Mouse (Mus musculus): ENCODE measurements at regions not wholly inside any gene's neighbourhood (a gene's known extent, or its start where the extent isn't known, plus 50 kb on each side); places are given as distances from the start of the nearest gene placed in this dataset.

DNA sequence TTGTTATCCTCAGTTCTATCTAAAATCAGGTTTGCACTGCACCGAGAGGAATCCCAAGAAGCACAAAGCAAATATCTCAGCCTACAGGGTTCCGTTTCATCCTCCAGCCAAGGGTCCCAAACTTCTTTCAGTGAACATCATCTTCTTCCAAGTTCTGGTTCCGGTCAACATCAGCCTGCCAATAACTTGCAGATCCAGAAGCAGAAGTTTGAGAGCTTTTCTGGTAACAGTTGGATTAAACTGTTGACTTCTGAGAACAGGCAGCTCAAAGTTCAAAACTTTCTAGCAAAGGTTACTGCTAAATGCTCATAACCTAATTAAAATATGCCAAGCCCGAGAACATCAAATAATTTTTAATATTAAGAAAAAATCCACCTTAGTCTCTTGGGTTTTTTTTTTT, 237.0 kb upstream of the Gm37988 start:
- Histone ChIP-seq H3K4me2 (no peak overlapping the region), H3K27ac (no peak overlapping the region), H3K4me3 (no peak overlapping the region), H3K27me3 (replicated peaks) (no peaks in the 10 kb centered on the region), H3K9me3 (no peaks in the 10 kb centered on the region), H3K36me3 (replicated peaks) (no peaks in the 10 kb centered on the region), H3K4me1 (peaks cover 6% of the 10 kb centered on the region), H3K9ac (no peak overlapping the region)
- no peak for ATAC-seq (replicated peaks)
- 90% methylated on average over 4 of the region's 4 CpGs for WGBS

DNA sequence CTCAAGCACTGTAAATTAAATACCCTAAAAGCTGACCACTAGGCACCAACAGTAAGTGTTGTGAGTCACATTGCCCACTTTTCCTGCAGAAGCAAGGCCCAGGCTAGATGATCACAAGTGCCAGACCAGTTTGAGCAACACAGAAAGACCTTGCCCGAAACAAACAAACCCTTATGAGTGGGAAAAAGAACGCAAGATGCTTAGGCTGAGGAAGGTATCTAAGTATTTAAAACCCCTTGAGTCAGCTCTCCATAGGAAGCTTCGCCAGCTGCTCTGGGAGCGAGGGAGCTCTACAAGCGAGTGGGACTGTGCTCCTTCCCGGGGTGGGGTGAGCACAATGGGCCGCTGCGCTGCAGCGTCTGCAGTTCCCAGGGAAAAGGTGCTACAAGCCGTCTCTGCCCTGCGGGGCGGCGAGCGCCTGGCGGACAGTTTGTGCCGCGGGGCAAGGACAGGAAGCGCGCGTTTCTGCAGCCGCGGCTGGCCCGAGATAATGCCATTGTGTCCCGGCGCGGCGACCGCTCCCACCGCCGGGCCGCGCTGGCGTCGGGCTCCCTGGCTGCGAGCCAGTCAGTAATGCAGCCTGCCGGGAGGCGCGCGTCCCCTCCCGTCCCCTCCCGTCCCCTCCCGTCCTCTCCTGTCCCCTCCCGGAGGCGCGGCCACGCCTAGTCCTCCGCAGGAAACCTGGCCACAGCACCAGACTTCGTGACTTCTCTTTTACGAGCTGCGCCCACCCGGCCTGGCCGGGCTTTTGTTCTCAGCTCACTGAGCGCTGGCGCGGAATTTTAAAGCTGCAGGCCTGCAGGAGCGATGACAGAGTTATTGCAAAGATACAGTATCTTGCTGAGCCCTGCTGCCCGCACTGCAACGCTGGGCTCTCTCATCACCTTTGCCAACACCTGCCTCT, 236.1 kb upstream of the Gm37988 start:
- no peaks in the 10 kb centered on the region for H3K27me3 ChIP-seq (replicated peaks)
- peak overlapping the region; percentile 86 for H3K27ac ChIP-seq
- peak; percentile 96 for ATAC-seq (replicated peaks)
- peak overlapping the region; percentile 65 for H3K9ac ChIP-seq
- H3K9me3 ChIP-seq, result no peaks in the 10 kb centered on the region
- under 1% methylated on average over 58 of the region's 58 CpGs for WGBS
- H3K4me3 ChIP-seq, result peak overlapping the region; percentile 56
- H3K4me1 ChIP-seq, result peaks cover 6% of the 10 kb centered on the region
- H3K4me2 ChIP-seq, result peak overlapping the region; percentile 65
- no peaks in the 10 kb centered on the region for H3K36me3 ChIP-seq (replicated peaks)

DNA sequence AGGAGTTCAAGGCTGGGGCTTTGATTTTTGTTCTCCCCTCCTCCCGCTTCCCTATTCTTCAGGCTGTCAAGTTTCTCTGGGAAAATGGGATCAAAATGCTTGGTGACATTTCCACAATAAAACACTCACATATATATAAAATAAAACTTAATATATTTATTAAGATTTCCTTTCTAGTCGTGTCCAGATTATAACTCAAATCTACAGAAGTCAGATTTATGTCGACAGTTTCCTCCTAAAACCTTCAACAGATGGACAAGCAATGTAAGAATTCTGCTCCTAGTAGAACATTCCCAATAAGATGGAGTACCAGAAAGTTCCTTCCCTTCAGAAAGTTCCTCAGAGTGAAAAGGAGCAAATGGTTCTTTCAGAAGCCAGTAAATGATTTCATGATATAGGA, 235.4 kb upstream of the Gm37988 start:
- peak overlapping the region; percentile 65 for H3K4me2 ChIP-seq
- peak overlapping the region; percentile 65 for H3K9ac ChIP-seq
- H3K36me3 ChIP-seq (replicated peaks), result no peaks in the 10 kb centered on the region
- WGBS, result 27% methylated on average over 3 of the region's 3 CpGs
- H3K27ac ChIP-seq, result peak overlapping the region; percentile 86
- peak overlapping the region; percentile 56 for H3K4me3 ChIP-seq
- no peaks in the 10 kb centered on the region for H3K27me3 ChIP-seq (replicated peaks)
- no peaks in the 10 kb centered on the region for H3K9me3 ChIP-seq
- no peak for ATAC-seq (replicated peaks)
- peaks cover 6% of the 10 kb centered on the region for H3K4me1 ChIP-seq

DNA sequence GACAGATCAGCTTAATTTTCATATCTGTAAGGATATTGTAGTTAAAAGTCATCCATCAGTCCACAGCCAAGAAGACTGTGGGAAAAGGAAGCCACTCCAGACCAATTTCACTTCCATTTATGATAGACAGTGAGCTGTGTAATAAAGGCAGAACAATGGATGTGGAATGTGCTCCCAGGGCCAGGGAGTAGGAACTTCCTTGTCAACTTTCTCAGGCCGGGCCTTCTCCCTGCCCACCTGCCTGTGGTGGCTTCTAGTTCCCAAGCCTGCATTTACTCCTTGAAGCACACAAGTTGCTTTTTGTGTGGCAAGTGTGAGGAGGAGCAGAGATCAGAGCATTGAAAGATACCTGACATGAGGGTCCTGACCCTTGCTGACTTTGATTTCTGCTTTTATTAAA, 233.6 kb upstream of the Gm37988 start:
- WGBS, result 71% methylated on average over 1 of the region's 1 CpGs
- H3K27me3 ChIP-seq (replicated peaks), result no peaks in the 10 kb centered on the region
- ATAC-seq (replicated peaks), result no peak

GRCm38 (mm10) chr1:4576957-4577356, 230.7 kb upstream of the Gm37988 start:
- no peak overlapping the region for H3K4me3 ChIP-seq
- peaks cover 2% of the 10 kb centered on the region; the same call in 1 of the 2 replicates for H3K4me1 ChIP-seq
- no peak for ATAC-seq (replicated peaks)
- H3K36me3 ChIP-seq (replicated peaks), result no peaks in the 10 kb centered on the region
- H3K9me3 ChIP-seq, result no peaks in the 10 kb centered on the region
- 67% methylated on average over 1 of the region's 1 CpGs for WGBS
- no peaks in the 10 kb centered on the region for H3K27me3 ChIP-seq (replicated peaks)
- no peak overlapping the region for H3K4me2 ChIP-seq
- no peak overlapping the region for H3K9ac ChIP-seq
- H3K27ac ChIP-seq, result no peak overlapping the region

More for the DNA sequence above, 233.6 kb upstream of the Gm37988 start:
- no peak overlapping the region for H3K27ac ChIP-seq
- no peaks in the 10 kb centered on the region for H3K9me3 ChIP-seq
- H3K4me2 ChIP-seq, result no peak overlapping the region
- H3K4me3 ChIP-seq, result no peak overlapping the region
- peaks cover 6% of the 10 kb centered on the region for H3K4me1 ChIP-seq
- no peak overlapping the region for H3K9ac ChIP-seq
- no peaks in the 10 kb centered on the region for H3K36me3 ChIP-seq (replicated peaks)

GRCm38 (mm10) chr1:4582534-4582933, 225.2 kb upstream of the Gm37988 start:
- no peak overlapping the region for H3K27ac ChIP-seq
- no peaks in the 10 kb centered on the region for H3K36me3 ChIP-seq (replicated peaks)
- no peaks in the 10 kb centered on the region for H3K4me1 ChIP-seq
- H3K9me3 ChIP-seq, result no peaks in the 10 kb centered on the region
- no peak overlapping the region for H3K9ac ChIP-seq
- H3K4me2 ChIP-seq, result no peak overlapping the region
- no peak overlapping the region for H3K4me3 ChIP-seq
- ATAC-seq (replicated peaks), result no peak
- no peaks in the 10 kb centered on the region for H3K27me3 ChIP-seq (replicated peaks)

- no peaks in the 10 kb centered on the region for H3K36me3 ChIP-seq (replicated peaks)
- H3K4me2 ChIP-seq, result no peak overlapping the region
- 84% methylated on average over 3 of the region's 3 CpGs for WGBS
- H3K4me1 ChIP-seq, result no peaks in the 10 kb centered on the region
- H3K27ac ChIP-seq, result no peak overlapping the region
- H3K27me3 ChIP-seq (replicated peaks), result no peaks in the 10 kb centered on the region
- no peak overlapping the region for H3K4me3 ChIP-seq
- no peak for ATAC-seq (replicated peaks)
- H3K9me3 ChIP-seq, result no peaks in the 10 kb centered on the region
- H3K9ac ChIP-seq, result no peak overlapping the region
Observed at GRCm38 (mm10) chr1:4597856-4598255, 209.8 kb upstream of the Gm37988 start.

GRCm38 (mm10) chr1:4598425-4598824, 209.3 kb upstream of the Gm37988 start:
- ATAC-seq (replicated peaks), result no peak
- H3K4me1 ChIP-seq, result no peaks in the 10 kb centered on the region
- 49% methylated on average over 3 of the region's 3 CpGs for WGBS

DNA sequence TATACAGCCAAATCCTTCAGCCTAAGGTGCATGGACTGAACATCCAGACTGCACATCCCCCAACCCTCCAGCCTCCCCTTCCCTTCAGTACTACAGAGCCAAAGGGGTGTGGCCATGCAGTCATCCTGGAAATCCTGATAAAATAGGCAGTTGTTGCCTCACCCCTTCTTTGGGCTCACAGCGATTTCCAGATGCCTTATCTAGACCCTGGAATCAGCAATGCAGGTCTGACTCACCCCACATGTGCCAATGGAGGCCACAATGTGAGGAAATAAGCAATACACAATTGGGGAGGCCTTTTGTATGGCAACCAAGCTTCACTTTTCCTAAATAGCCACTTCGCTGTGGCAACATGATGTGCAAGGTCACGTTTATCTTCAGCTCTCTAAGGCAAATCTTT, 205.3 kb upstream of the Gm37988 start:
- Histone ChIP-seq H3K9me3 (no peaks in the 10 kb centered on the region), H3K36me3 (replicated peaks) (no peaks in the 10 kb centered on the region), H3K4me2 (no peak overlapping the region), H3K27me3 (replicated peaks) (no peaks in the 10 kb centered on the region), H3K9ac (no peak overlapping the region), H3K27ac (no peak overlapping the region), H3K4me3 (no peak overlapping the region), H3K4me1 (no peaks in the 10 kb centered on the region)
- whole genome bisulfite sequencing, result 88% methylated on average over 3 of the region's 3 CpGs
- ATAC-seq (replicated peaks), result no peak

More at GRCm38 (mm10) chr1:4598425-4598824, 209.3 kb upstream of the Gm37988 start:
- Histone ChIP-seq H3K9me3 (no peaks in the 10 kb centered on the region), H3K27ac (no peak overlapping the region), H3K4me3 (no peak overlapping the region), H3K9ac (no peak overlapping the region), H3K4me2 (no peak overlapping the region), H3K36me3 (replicated peaks) (no peaks in the 10 kb centered on the region), H3K27me3 (replicated peaks) (no peaks in the 10 kb centered on the region)

DNA sequence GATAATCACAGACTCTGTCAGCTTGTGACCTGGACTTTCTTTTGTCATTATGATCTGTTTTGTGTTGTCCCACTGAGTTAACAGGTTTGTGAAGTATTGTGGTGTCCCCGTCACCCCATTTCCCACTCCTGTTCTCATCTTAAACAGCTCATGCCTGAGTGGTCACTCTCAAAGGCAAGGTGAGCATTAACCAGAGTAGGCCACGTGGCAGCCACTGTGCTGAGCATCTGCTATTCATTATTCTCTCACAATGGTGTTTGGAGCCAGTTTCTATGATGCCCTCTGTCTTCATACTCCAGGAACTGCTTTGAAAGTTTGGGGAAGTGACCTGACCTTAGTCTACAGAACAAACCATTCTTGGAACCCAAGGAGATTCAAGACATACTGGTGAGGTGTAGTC, 198.9 kb upstream of the Gm37988 start:
- H3K4me2 ChIP-seq, result no peak overlapping the region
- WGBS, result 41% methylated on average over 2 of the region's 2 CpGs

DNA sequence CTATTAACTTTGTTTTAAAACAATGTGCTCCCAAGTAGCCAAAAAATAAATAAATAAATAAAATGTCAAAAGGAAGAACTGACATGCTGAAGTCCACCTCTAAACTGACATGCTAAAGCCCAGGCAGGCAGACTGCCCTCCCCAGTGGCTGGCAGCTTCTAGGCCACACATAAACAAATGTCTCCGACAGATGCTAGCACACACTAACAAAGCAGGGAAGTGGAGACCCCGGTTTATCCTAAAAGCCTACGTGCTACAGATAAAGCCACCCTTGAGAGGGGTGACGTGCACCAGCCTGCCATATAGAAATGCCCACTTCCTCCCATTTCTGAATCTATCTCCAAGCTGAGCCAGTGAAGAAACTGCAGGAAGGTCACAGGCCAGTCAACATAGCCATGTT, 194.4 kb upstream of the Gm37988 start:
- Histone ChIP-seq H3K9me3 (no peaks in the 10 kb centered on the region), H3K4me1 (no peaks in the 10 kb centered on the region), H3K36me3 (replicated peaks) (no peaks in the 10 kb centered on the region), H3K9ac (no peak overlapping the region), H3K27me3 (replicated peaks) (no peaks in the 10 kb centered on the region), H3K27ac (no peak overlapping the region), H3K4me2 (no peak overlapping the region), H3K4me3 (no peak overlapping the region)
- 76% methylated on average over 4 of the region's 4 CpGs for WGBS
- ATAC-seq (replicated peaks), result no peak

More for the DNA sequence above, 198.9 kb upstream of the Gm37988 start:
- Histone ChIP-seq H3K27ac (no peak overlapping the region), H3K36me3 (replicated peaks) (no peaks in the 10 kb centered on the region), H3K27me3 (replicated peaks) (no peaks in the 10 kb centered on the region), H3K9me3 (no peaks in the 10 kb centered on the region), H3K4me1 (no peaks in the 10 kb centered on the region), H3K9ac (no peak overlapping the region), H3K4me3 (no peak overlapping the region)
- no peak for ATAC-seq (replicated peaks)

GRCm38 (mm10) chr1:4615286-4615685, 192.4 kb upstream of the Gm37988 start:
- Histone ChIP-seq H3K9me3 (no peaks in the 10 kb centered on the region), H3K4me2 (no peak overlapping the region), H3K27ac (no peak overlapping the region), H3K4me1 (no peaks in the 10 kb centered on the region), H3K27me3 (replicated peaks) (no peaks in the 10 kb centered on the region), H3K36me3 (replicated peaks) (no peaks in the 10 kb centered on the region), H3K4me3 (no peak overlapping the region), H3K9ac (no peak overlapping the region)
- WGBS, result 77% methylated on average over 1 of the region's 1 CpGs
- no peak for ATAC-seq (replicated peaks)

DNA sequence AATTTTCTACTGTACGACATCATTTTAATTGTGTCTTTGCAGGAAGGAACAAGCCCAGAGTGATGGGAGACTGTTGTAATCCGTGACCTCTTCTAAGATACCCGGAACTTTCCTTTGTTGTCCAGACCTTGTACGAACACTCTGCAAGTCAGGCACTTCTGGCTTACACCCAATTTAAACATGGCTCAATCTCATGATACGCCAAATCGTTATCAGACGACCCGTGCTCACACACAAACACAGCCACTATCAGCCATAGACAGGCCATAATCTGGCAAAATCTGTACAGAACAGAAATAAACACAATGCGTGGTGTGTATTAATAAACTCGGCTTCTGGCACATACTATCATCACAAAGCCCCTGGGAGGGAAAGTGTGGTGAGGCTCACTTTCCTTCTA, 190.2 kb upstream of the Gm37988 start:
- WGBS, result 79% methylated on average over 10 of the region's 10 CpGs
- no peaks in the 10 kb centered on the region for H3K4me1 ChIP-seq

More for the DNA sequence above, 190.2 kb upstream of the Gm37988 start:
- H3K36me3 ChIP-seq (replicated peaks), result no peaks in the 10 kb centered on the region
- no peak overlapping the region for H3K4me3 ChIP-seq
- no peak for ATAC-seq (replicated peaks)
- no peak overlapping the region for H3K4me2 ChIP-seq
- H3K9me3 ChIP-seq, result no peaks in the 10 kb centered on the region
- H3K9ac ChIP-seq, result no peak overlapping the region
- no peak overlapping the region for H3K27ac ChIP-seq
- no peaks in the 10 kb centered on the region for H3K27me3 ChIP-seq (replicated peaks)

Measured in midbrain, embryonic 15.5 days (tissue).